Mouse (Mus musculus) spleen, adult 2 months (tissue): Measurements from ENCODE around the gene Efcab11.

ENCODE experiments used
- CTCF ChIP-seq: fragments of 200-500 bp; IDR thresholded peaks from 2 replicates; pipeline ENCODE4 v1.5.1; 2011; ENCODE audit warnings: mild to moderate bottlenecking, inconsistent platforms; ENCODE audit not compliant: insufficient read depth, insufficient read length, insufficient replicate concordance; ENCODE audit errors: extremely low read depth
- POLR2A ChIP-seq: fragments of 200-500 bp; IDR thresholded peaks from 2 replicates; pipeline ENCODE4 v1.6.1; 2011; ENCODE audit warnings: low read depth, low read length, inconsistent platforms

- TF ChIP-seq CTCF (no peak), POLR2A (no peak)
These were observed 127.1 kb downstream of the Efcab11 start for GRCm38 (mm10) chr12:99756914-99757687.
